Mouse (Mus musculus): ENCODE measurements around the gene Acr. TPM values are rescaled to one million over a fixed set of nuclear protein-coding genes. Genes with fewer than 3 reads are reported as not detected.

The Acr gene
- polyA plus RNA-seq, 1 experiment from 2014 or later = 1.0 TPM

GRCm38 (mm10) chr15:89591723-89592455 is 23.8 kb downstream of the Acr start, which contains the start of gene Rabl2:
Rabl2 (minus strand) TSS chr15:89591923.
- peak; percentile 97 for ATAC-seq (ENCODE audit: low FRiP score, low read depth)
- Histone ChIP-seq H3K4me1 (peaks cover 14% of the 10 kb centered on the region), H3K9ac (peak within 1 kb of the TSS; percentile 75), H3K36me3 (peaks cover 12% of the 10 kb centered on the region), H3K9me3 (no peaks in the 10 kb centered on the region), H3K4me2 (replicated peaks) (peak within 1 kb of the TSS; percentile 80), H3K27me3 (replicated peaks) (no peaks in the 10 kb centered on the region), H3K27ac (peak within 1 kb of the TSS; percentile 80; the same call in 1 of the 2 replicates), H3K4me3 (peak within 1 kb of the TSS; percentile 69)
- 1% methylated on average over 35 of the region's 35 CpGs for WGBS

GRCm38 (mm10) chr15:89592548-89592947 is 24.4 kb downstream of the Acr start:
- H3K27ac ChIP-seq = no peak overlapping the region

GRCm38 (mm10) chr15:89605822-89606570 is 37.9 kb downstream of the Acr start:
- Histone ChIP-seq H3K9ac (no peak overlapping the region), H3K4me3 (no peak overlapping the region), H3K4me1 (no peaks in the 10 kb centered on the region), H3K36me3 (no peaks in the 10 kb centered on the region), H3K9me3 (no peaks in the 10 kb centered on the region), H3K27me3 (replicated peaks) (no peaks in the 10 kb centered on the region), H3K27ac (no peak overlapping the region), H3K4me2 (replicated peaks) (no peak overlapping the region)
- WGBS = 85% methylated on average over 12 of the region's 12 CpGs
- ATAC-seq (ENCODE audit: low FRiP score, low read depth) = no peak

More at GRCm38 (mm10) chr15:89592548-89592947, 24.4 kb downstream of the Acr start:
- Histone ChIP-seq H3K4me1 (peaks cover 14% of the 10 kb centered on the region), H3K4me2 (replicated peaks) (peak overlapping the region; percentile 80), H3K27me3 (replicated peaks) (no peaks in the 10 kb centered on the region), H3K4me3 (no peak overlapping the region), H3K9me3 (no peaks in the 10 kb centered on the region), H3K9ac (peak overlapping the region; percentile 75; the same call in 1 of the 2 replicates), H3K36me3 (peaks cover 5% of the 10 kb centered on the region; the same call in 1 of the 2 replicates)
- ATAC-seq (ENCODE audit: low FRiP score, low read depth) = peak; percentile 27; the same call in 1 of the 2 replicates
- WGBS = 43% methylated on average over 4 of the region's 4 CpGs

GRCm38 (mm10) chr15:89607480-89607879 is 39.4 kb downstream of the Acr start:
- Histone ChIP-seq H3K4me3 (no peak overlapping the region), H3K4me1 (no peaks in the 10 kb centered on the region), H3K4me2 (replicated peaks) (no peak overlapping the region), H3K27me3 (replicated peaks) (no peaks in the 10 kb centered on the region), H3K9ac (no peak overlapping the region), H3K9me3 (no peaks in the 10 kb centered on the region), H3K27ac (no peak overlapping the region), H3K36me3 (no peaks in the 10 kb centered on the region)
- ATAC-seq (ENCODE audit: low FRiP score, low read depth) = no peak
- WGBS = 87% methylated on average over 8 of the region's 8 CpGs

GRCm38 (mm10) chr15:89607888-89608287 is 39.8 kb downstream of the Acr start:
- Histone ChIP-seq H3K9ac (no peak overlapping the region), H3K4me1 (no peaks in the 10 kb centered on the region), H3K4me3 (no peak overlapping the region), H3K27ac (no peak overlapping the region), H3K27me3 (replicated peaks) (no peaks in the 10 kb centered on the region), H3K4me2 (replicated peaks) (no peak overlapping the region), H3K36me3 (no peaks in the 10 kb centered on the region), H3K9me3 (no peaks in the 10 kb centered on the region)
- 82% methylated on average over 9 of the region's 9 CpGs for WGBS
- ATAC-seq (ENCODE audit: low FRiP score, low read depth) = no peak

GRCm38 (mm10) chr15:89622312-89622958 is 54.3 kb downstream of the Acr start:
- no peak overlapping the region for H3K9ac ChIP-seq
- no peak overlapping the region for H3K27ac ChIP-seq
- no peaks in the 10 kb centered on the region for H3K4me1 ChIP-seq
- no peaks in the 10 kb centered on the region for H3K36me3 ChIP-seq
- no peaks in the 10 kb centered on the region for H3K27me3 ChIP-seq (replicated peaks)
- H3K4me3 ChIP-seq = no peak overlapping the region
- ATAC-seq (ENCODE audit: low FRiP score, low read depth) = peak; percentile 33; the same call in 1 of the 2 replicates
- WGBS = 81% methylated on average over 12 of the region's 12 CpGs
- no peak overlapping the region for H3K4me2 ChIP-seq (replicated peaks)
- no peaks in the 10 kb centered on the region for H3K9me3 ChIP-seq

GRCm38 (mm10) chr15:89622959-89623625 is 55.0 kb downstream of the Acr start:
- ATAC-seq (ENCODE audit: low FRiP score, low read depth) = peak; percentile 70; the same call in 1 of the 2 replicates
- 64% methylated on average over 5 of the region's 5 CpGs for WGBS
- no peak overlapping the region for H3K4me2 ChIP-seq (replicated peaks)

GRCm38 (mm10) chr15:89623626-89623959 is 55.5 kb downstream of the Acr start:
- WGBS = 13% methylated on average over 6 of the region's 6 CpGs
- peak; percentile 41; the same call in 1 of the 2 replicates for ATAC-seq (ENCODE audit: low FRiP score, low read depth)
- H3K27me3 ChIP-seq (replicated peaks) = no peaks in the 10 kb centered on the region

More at GRCm38 (mm10) chr15:89622959-89623625, 55.0 kb downstream of the Acr start:
- Histone ChIP-seq H3K36me3 (no peaks in the 10 kb centered on the region), H3K27me3 (replicated peaks) (no peaks in the 10 kb centered on the region), H3K27ac (no peak overlapping the region), H3K4me1 (no peaks in the 10 kb centered on the region), H3K4me3 (no peak overlapping the region), H3K9me3 (no peaks in the 10 kb centered on the region), H3K9ac (no peak overlapping the region)

More at GRCm38 (mm10) chr15:89623626-89623959, 55.5 kb downstream of the Acr start:
- Histone ChIP-seq H3K9ac (no peak overlapping the region), H3K4me3 (no peak overlapping the region), H3K27ac (no peak overlapping the region), H3K36me3 (no peaks in the 10 kb centered on the region), H3K9me3 (no peaks in the 10 kb centered on the region), H3K4me1 (no peaks in the 10 kb centered on the region), H3K4me2 (replicated peaks) (no peak overlapping the region)

Other genes with a start within 250 kb of the Acr start
- gene Adm2, start 245.6 kb upstream of the Acr start, polyA plus RNA-seq (2016; fragmentation: Nextera tagmentation; extraction: Ambion mirVana) = not detected in 2 replicates
- not detected in 2 replicates for gene Miox, start 233.9 kb upstream of the Acr start, polyA plus RNA-seq (2016; fragmentation: Nextera tagmentation; extraction: Ambion mirVana)
- 38.8 and 42.2 TPM in 2 replicates for gene Lmf2, start 212.7 kb upstream of the Acr start, polyA plus RNA-seq (2016; fragmentation: Nextera tagmentation; extraction: Ambion mirVana)
- 133 and 139 TPM in 2 replicates for gene Ncaph2, start 212.6 kb upstream of the Acr start, polyA plus RNA-seq (2016; fragmentation: Nextera tagmentation; extraction: Ambion mirVana)
- gene Sco2, start 194.5 kb upstream of the Acr start, polyA plus RNA-seq (2016; fragmentation: Nextera tagmentation; extraction: Ambion mirVana) = 7.8 and 8.8 TPM in 2 replicates
- 1.6 and 1.7 TPM in 2 replicates for gene Tymp, start 191.3 kb upstream of the Acr start, polyA plus RNA-seq (2016; fragmentation: Nextera tagmentation; extraction: Ambion mirVana)
- gene Odf3b, start 189.0 kb upstream of the Acr start, polyA plus RNA-seq (2016; fragmentation: Nextera tagmentation; extraction: Ambion mirVana) = 0.30 and 0.54 TPM in 2 replicates
- gene Klhdc7b, start 183.4 kb upstream of the Acr start, polyA plus RNA-seq (2016; fragmentation: Nextera tagmentation; extraction: Ambion mirVana) = not detected in 2 replicates
- gene Syce3, start 157.8 kb upstream of the Acr start, polyA plus RNA-seq (2016; fragmentation: Nextera tagmentation; extraction: Ambion mirVana) = not detected in 2 replicates
- 0.85 and 1.4 TPM in 2 replicates for gene Cpt1b, start 142.5 kb upstream of the Acr start, polyA plus RNA-seq (2016; fragmentation: Nextera tagmentation; extraction: Ambion mirVana)
- gene C730034F03Rik, start 138.7 kb upstream of the Acr start, polyA plus RNA-seq (2016; fragmentation: Nextera tagmentation; extraction: Ambion mirVana) = 5.2 and 5.3 TPM in 2 replicates
- not detected in 2 replicates for gene Gm44502, start 138.6 kb upstream of the Acr start, polyA plus RNA-seq (2016; fragmentation: Nextera tagmentation; extraction: Ambion mirVana)
- 79.3 and 80.1 TPM in 2 replicates for gene Chkb, start 138.4 kb upstream of the Acr start, polyA plus RNA-seq (2016; fragmentation: Nextera tagmentation; extraction: Ambion mirVana)
- gene Mapk8ip2, start 114.4 kb upstream of the Acr start, polyA plus RNA-seq (2016; fragmentation: Nextera tagmentation; extraction: Ambion mirVana) = 61.7 and 62.5 TPM in 2 replicates
- 15.4 and 15.6 TPM in 2 replicates for gene Arsa, start 90.9 kb upstream of the Acr start, polyA plus RNA-seq (2016; fragmentation: Nextera tagmentation; extraction: Ambion mirVana)
- gene Shank3, start 68.7 kb upstream of the Acr start, polyA plus RNA-seq (2016; fragmentation: Nextera tagmentation; extraction: Ambion mirVana) = 4.8 and 7.1 TPM in 2 replicates
- 74.7 and 82.9 TPM in 2 replicates for gene Rabl2, start 23.6 kb downstream of the Acr start, polyA plus RNA-seq (2016; fragmentation: Nextera tagmentation; extraction: Ambion mirVana)